Mouse (Mus musculus) lung, adult 18-20 months (tissue): ENCODE measurements around the gene Lrsam1.

Experiments
- DNase-seq, 2 experiments: peaks; one replicate each; pipeline ENCODE4 v3.0.0; 2022; ENCODE audit warnings: mixed read lengths in 2 of 2

Gene Lrsam1

DNA sequence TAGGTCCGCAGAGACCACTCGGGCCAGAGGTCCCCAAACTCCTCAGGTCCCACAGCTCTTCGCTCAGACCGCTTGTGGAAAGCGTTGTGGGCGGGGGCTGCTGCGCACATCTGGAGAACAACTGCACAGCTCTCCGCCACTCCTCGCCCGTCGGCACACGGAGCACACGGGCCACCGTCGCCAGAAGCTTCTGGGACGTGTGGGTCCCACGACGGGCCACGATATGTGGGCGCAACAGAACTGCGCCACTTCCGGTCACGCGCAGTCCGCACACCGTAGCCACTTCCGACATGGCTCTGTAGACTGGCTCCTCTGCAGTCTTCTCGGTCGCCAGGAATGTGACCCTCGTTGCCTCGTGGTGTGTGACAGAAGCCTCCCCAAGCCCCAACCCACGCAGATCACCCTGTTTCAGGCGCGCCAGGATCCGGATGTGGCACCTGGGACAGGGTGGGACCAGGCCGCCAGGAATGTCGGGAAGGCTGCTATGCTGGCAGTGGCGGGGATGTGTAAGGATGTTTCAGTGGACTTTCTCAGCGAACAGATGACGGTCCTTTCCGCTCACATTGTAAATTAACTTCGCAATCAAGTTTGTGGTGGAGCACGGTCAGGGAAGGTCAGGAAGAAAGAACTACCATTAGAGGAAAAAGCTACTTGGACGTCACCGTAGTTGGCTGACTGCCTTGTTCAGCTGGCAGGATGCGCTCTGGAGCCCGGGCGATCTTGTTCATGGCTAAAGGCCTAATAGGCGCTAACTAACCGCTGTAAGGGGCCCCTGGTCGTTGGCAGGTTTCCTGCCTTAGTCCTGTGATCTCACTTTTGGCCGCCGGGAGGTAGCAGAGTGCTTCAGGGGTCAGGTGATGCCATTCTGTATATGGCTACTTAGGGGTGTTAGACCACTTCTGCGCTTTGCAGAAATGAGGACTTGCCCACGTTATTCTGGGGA is 5.5 kb upstream of the Lrsam1 start:
- DNase-seq = peak; percentile 86 to 87

- DNase-seq = no peak
Measured at GRCm38 (mm10) chr2:32966184-32966688, 4.8 kb upstream of the Lrsam1 start.

- no peak for DNase-seq
Measured at GRCm38 (mm10) chr2:32965511-32966183, 4.2 kb upstream of the Lrsam1 start.

DNA sequence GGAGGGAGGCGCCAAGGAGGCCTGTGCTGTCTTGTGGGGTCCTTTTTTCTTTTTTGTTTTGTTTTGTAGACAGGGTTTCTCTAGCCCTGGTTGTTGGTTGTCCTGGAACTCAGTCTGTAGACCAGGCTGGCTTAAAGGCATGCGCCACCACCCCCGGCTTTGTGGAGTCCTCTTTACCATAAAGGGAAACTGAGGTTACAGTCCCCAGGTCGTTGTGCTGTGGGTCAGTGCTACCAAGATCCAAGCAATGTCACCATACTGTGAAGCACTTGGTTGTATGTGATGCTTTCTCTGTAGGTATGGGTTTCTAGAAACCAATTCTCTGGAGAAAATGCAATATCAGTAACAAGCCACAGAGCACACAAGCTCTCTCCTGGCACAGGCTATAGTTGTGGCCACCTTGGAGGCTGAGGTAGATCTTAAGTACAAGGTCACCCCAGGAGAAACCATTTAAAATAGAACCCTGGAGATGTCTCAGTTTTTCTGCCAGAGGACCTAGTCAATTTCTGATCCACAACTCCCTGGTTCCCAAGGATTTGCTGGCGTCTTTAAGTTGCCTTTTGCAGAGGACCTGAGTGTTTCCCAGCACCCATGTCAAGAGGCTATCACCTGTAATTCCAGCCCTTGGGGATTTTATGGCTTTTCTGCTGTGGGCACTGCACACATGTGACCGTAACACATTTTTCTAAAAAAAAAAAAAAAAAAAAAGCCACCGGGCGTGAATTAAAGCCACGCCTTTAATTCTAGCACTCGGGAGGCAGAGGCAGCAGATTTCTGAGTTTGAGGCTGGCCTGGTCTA is 3.4 kb upstream of the Lrsam1 start:
- no peak for DNase-seq

DNA sequence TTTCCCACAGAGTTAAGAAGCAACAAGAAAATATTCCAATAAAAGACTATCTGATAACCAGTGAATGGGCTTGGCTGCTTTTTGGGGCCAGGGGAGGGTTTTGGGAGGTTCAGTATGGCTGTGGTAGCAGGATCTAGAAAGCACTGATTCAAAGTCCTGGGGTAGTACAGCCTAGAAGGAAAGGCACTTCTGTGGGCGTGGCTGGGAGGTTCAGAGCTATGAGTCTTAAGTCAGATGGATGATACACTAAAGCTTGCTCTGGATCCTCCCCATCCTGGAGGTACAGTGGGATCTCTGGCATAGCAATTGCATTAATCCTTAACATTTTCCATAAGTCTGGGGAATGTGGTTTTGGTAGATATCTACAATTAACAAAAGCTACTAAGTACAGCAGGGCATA is 2.6 kb upstream of the Lrsam1 start:
- no peak for DNase-seq

DNA sequence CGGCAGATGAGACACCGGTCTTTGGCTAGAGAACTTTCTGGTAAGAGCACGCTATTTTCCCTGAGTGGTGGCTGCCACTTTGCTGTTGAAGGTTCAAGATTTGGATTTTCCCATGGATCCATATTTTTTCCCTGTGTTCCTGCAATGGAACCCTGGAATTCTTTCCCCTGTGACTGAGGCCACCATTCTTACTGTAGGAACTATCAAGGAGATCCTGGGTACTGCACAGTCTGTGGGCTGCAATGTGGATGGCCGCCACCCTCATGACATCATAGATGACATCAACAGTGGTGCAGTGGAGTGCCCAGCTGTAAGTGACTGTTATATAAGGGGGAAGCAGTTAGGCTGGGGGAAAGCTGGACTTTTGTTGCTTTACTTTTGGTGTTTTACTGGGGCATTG is 2.1 kb upstream of the Lrsam1 start:
- no peak for DNase-seq

DNA sequence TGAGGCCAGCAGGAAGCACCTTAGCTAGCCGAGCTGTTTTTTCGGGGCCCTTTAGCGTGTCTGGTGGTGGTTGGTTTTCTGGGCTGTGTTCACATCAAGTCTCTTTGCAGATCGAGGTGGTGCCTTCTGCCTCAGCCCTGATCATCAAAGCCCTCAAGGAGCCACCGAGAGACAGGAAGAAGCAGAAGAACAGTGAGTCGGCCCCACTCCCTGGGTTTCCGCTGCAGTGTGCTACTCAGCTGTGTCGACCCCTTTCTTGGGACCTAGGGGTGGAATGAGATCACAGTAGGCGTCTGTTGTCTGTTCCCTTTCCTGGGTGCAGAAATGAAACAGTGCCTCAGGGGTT is 1.4 kb upstream of the Lrsam1 start:
- DNase-seq = no peak

DNA sequence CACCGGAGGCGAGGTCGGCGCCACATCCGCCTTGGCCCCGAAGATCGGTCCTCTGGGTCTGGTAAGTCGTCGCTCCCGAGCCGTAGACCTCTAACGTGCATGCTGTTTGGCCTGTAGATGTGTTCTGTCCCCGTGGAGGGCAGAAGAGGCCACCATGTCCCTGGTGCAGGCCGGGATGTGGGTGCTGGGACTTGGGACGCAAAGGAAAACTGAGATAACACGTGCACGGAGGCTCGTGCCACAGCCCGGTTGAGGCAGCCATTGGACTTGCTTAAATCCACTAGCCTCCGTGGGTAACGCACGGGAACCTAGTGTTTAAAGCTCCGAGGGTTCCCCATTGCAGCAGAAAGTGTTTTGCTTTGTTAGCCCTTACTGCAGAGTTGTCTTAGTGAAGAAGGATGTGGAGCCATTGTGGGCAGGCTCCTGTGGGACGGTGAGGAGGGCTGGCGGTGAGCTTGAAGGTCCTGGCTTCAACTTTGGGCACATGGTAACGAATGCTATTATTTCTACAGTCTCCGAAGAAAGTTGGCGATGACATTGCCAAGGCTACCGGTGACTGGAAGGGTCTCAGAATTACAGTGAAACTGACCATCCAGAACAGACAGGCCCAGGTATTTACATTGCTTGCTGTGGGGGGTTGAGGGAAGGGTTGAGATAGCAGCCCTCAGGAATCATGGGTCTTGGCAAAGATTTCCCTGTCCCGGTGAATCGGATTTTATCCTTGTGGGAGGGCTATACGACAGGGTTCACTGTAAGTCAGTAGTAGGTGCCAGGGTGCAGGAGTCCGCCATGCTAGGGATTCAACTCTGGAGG is 854 bp upstream of the Lrsam1 start:
- DNase-seq = no peak

DNA sequence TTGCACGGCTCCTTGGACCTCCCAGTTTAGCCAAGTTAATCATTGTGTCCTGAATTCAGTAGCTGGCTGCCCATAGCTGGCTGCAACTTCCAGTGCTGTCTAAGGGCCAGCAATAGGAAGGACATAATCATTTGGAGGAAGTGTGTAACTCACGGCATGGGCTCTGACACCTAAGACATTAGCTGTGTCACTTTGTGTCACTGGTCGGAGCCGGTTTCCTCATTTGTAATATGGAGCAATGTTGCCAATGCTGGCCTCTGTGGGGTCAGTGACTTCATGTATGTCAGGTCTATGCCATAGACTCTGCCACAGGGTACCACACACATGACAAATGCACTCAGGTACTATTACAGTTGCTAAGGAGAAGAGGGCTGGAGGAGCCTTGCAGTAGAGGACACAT is 1.1 kb downstream of the Lrsam1 start:
- DNase-seq = no peak

GRCm38 (mm10) chr2:32957344-32957743 is 4.1 kb downstream of the Lrsam1 start:
- peak in 1 of 2 experiments; percentile 26 for DNase-seq

DNA sequence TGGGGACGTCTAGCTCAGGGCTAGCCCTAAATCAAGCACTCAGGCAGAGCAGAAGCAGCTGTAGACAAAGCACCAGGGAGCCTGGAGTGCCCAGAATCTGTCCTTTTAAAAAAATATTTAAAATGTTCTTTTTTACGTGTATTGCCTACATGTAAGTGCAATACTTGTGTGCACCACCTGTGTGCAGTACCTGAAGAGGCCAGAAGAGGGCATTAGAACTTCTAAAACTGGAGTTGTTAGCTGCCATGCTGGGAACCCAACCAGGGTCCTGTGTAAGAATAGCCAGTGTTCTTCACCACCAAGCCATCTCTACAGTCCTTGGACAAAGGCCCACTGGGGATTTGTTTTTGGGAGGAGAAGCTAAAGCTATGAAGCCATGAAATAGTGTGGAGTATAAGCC is 6.8 kb downstream of the Lrsam1 start:
- DNase-seq = no peak

DNA sequence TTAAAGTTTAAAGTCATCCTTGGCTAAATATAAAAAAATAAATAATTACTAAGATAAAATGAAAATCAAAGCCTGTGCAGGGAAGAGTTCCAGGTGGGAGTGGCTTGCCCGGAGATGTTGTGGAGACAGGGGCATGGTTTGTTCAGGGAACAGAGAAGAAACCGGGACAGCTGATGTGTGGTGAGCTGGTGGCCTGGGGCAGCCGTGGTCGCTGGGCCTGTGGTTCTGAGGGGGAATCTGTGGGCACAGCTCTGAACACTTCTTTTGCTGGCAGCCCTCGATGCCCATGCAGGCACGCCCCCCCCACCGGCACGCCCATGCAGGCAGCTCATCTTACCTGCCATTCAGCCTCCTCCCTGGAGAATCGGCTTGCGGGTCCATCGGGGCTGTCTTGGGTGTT is 14.0 kb downstream of the Lrsam1 start:
- no peak for DNase-seq

DNA sequence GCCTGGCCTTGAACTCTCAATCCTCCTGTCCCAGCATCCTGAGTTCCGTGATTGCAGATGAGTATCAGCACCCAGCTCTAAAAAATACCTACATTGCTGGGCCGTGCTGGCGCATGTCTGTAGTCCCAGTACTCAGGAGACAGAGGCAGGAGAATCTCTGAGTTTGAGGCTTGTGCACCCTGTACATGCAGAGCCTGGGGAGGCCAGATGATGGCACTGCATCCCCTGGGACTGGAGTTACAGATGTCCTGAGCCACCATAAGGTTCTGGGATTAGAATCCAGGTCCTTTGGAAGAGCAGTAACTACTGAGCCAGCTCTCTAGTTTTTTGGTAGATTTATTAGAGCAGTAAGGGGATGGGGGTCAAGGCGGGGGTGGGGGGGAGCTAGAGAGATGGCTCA is 20.9 kb downstream of the Lrsam1 start:
- DNase-seq = no peak

- no peak for DNase-seq
Measured at GRCm38 (mm10) chr2:32939418-32939817, 22.0 kb downstream of the Lrsam1 start.

DNA sequence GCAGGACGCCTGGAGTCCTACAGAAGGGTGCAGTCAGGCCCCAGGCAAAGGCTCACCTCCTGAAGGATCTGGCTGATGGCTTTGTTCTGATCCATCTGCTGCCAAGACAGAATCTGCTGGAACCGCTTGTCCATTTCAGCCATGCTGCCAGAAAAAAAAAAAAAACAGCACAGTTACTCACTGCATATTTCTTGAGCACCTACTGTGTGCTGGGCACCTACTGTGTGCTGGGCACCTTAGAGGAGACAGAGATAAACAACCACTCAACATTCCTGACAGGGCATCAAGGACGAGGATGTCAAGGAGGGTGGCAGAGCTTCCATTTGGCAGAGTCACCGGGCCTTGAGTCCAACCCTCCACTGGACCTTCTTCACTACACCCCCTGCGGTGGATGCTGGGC is 22.7 kb downstream of the Lrsam1 start:
- no peak for DNase-seq

- no peak for DNase-seq
Measured at GRCm38 (mm10) chr2:32931730-32932129, 29.7 kb downstream of the Lrsam1 start.

- no peak for DNase-seq
Measured at GRCm38 (mm10) chr2:32928947-32929829, 32.2 kb downstream of the Lrsam1 start.

GRCm38 (mm10) chr2:32928235-32928946 is 33.0 kb downstream of the Lrsam1 start:
- DNase-seq = peak; percentile 86 to 89

GRCm38 (mm10) chr2:32927624-32928234 is 33.7 kb downstream of the Lrsam1 start:
- DNase-seq = peak; percentile 78 to 86
